Mouse (Mus musculus): ENCODE data around the gene Hbb-bs. TPM values are rescaled to one million over a fixed set of nuclear protein-coding genes. Genes with fewer than 3 reads are reported as not detected.

Hbb-bs gene
- total RNA-seq (2012; rRNA removed) (0.80 TPM in 1 of 2 replicates, not detected in the other), total RNA-seq (2014; rRNA removed) (not detected in 2 replicates), polyA plus RNA-seq (2012; ENCODE audit: insufficient read length, low read depth) (5.5 and 5.7 TPM in 2 replicates)

GRCm38 (mm10) chr7:103827808-103828207, at the start of gene Hbb-bs:
TSS of gene Hbb-bs (minus strand) at chr7:103828096.
- H3K4me2 ChIP-seq (ENCODE audit: insufficient read depth, low read depth, poor library complexity, severe bottlenecking), result no peak within 1 kb of the TSS
- peaks cover 0 to 3% of the 10 kb centered on the region in 2 experiments; a peak in 1 of 4 replicates for H3K4me1 ChIP-seq (ENCODE audit: control insufficient read depth in 1 of 2, insufficient read depth in 2 of 2)
- no peak within 1 kb of the TSS for H3K9ac ChIP-seq (ENCODE audit: insufficient read depth, low read depth)
- DNase-seq (ENCODE audit: extremely low read depth), result no peak
- no peaks in the 10 kb centered on the region for H3K79me2 ChIP-seq (replicated peaks; ENCODE audit: control insufficient read depth, extremely low read depth, insufficient read depth, poor library complexity, severe bottlenecking)
- TF ChIP-seq EP300 (IDR thresholded peaks at IDR 0.05; ENCODE audit: low read length), result no peak
- TF ChIP-seq ZKSCAN1 (IDR thresholded peaks at IDR 0.05; ENCODE audit: borderline replicate concordance, low read depth, low read length), result no peak
- TF ChIP-seq USF1 (IDR thresholded peaks at IDR 0.05; ENCODE audit: low read depth, low read length), result no peak
- TF ChIP-seq TCF12 (IDR thresholded peaks at IDR 0.05; ENCODE audit: low read depth, low read length), result no peak
- TF ChIP-seq PAX5 (IDR thresholded peaks at IDR 0.05; ENCODE audit: low read length), result no peak
- no peak for TF ChIP-seq ELF1 (IDR thresholded peaks at IDR 0.05; ENCODE audit: low read depth, low read length)
- TF ChIP-seq JUND (conservative IDR thresholded peaks at IDR 0.05; ENCODE audit: low read depth, low read length), result no peak
- TF ChIP-seq KAT2A (IDR thresholded peaks at IDR 0.05; ENCODE audit: insufficient replicate concordance, low read length), result no peak
- no peak for TF ChIP-seq SMC3 (IDR thresholded peaks at IDR 0.05; ENCODE audit: low read depth, low read length)
- TF ChIP-seq USF2 (conservative IDR thresholded peaks at IDR 0.05; ENCODE audit: low read depth, low read length), result no peak
- no peak for TF ChIP-seq MAFK (IDR thresholded peaks at IDR 0.05; ENCODE audit: insufficient replicate concordance, low read length)
- no peak for TF ChIP-seq ZMIZ1 (IDR thresholded peaks at IDR 0.05; ENCODE audit: low read depth, low read length)
- no peak for TF ChIP-seq BHLHE40 (IDR thresholded peaks at IDR 0.05; ENCODE audit: low read depth, low read length)
- in situ Hi-C loops (cut with MboI; ENCODE audit: low pct_ligation_motif_present, low pct_unique_long_range_greater_than_20kb, low sequenced_read_pairs) (no loop called here), dilution Hi-C loops (cut with MboI; ENCODE audit: extremely low pct_ligation_motif_present, extremely low pct_unique_long_range_greater_than_20kb, low sequenced_read_pairs) (no loop called here)
- no peak within 1 kb of the TSS for H3K27ac ChIP-seq (ENCODE audit: insufficient read depth, low read depth)
- H3K9me3 ChIP-seq (replicated peaks; ENCODE audit: low read length), result no peaks in the 10 kb centered on the region
- no peaks in the 10 kb centered on the region for H3K36me3 ChIP-seq (replicated peaks in 1 of 2; ENCODE audit: control insufficient read depth in 1 of 2, insufficient read depth in 1 of 2, low read length in 1 of 2)
- H3K27me3 ChIP-seq (replicated peaks), result no peaks in the 10 kb centered on the region
- H3K4me3 ChIP-seq (replicated peaks in 1 of 3; ENCODE audit: low read depth in 2 of 3, low read length in 2 of 3, poor library complexity in 1 of 3), result no peak within 1 kb of the TSS

DNA sequence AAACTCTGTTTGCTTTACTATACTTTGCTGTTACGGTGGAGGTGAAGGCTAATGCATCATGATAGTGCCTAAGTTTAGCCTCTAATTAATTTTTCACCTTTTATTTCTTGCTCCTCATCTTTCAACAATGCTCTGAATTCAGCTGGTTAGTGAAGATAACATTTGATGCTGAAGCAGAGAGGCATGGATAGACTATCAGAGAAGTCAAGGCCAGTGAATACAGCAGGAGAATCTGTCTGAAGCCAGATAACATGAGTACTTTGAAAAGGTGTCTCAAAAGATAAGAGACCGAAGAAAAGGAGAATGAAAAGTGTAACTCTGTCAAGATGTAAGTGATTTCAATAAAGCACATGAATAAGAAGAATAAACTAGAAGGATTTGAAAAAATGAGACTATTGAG, 49.2 kb upstream of the Hbb-bs start:
- H3K27ac ChIP-seq (ENCODE audit: insufficient read depth, low read depth), result no peak overlapping the region
- peaks cover 0 to 2% of the 10 kb centered on the region in 2 experiments; a peak in 1 of 4 replicates for H3K4me1 ChIP-seq (ENCODE audit: control insufficient read depth in 1 of 2, insufficient read depth in 2 of 2)
- H3K79me2 ChIP-seq (replicated peaks; ENCODE audit: control insufficient read depth, extremely low read depth, insufficient read depth, poor library complexity, severe bottlenecking), result no peaks in the 10 kb centered on the region
- dilution Hi-C loops (cut with MboI; ENCODE audit: extremely low pct_ligation_motif_present, extremely low pct_unique_long_range_greater_than_20kb, low sequenced_read_pairs), result no loop called here
- H3K9ac ChIP-seq (ENCODE audit: insufficient read depth, low read depth), result no peak overlapping the region
- DNase-seq (ENCODE audit: extremely low read depth), result no peak
- no peaks in the 10 kb centered on the region for H3K36me3 ChIP-seq (replicated peaks in 1 of 2; ENCODE audit: control insufficient read depth in 1 of 2, insufficient read depth in 1 of 2, low read length in 1 of 2)
- H3K9me3 ChIP-seq (replicated peaks; ENCODE audit: low read length), result no peaks in the 10 kb centered on the region
- no peak for TF ChIP-seq GABPA (IDR thresholded peaks at IDR 0.05; ENCODE audit: insufficient replicate concordance, low read depth, low read length)
- no peak for TF ChIP-seq MAX (IDR thresholded peaks at IDR 0.05; ENCODE audit: low read length)
- no peak for TF ChIP-seq IRF4 (IDR thresholded peaks at IDR 0.05; ENCODE audit: low read depth, low read length)
- TF ChIP-seq CTCF (conservative IDR thresholded peaks at IDR 0.05 in 1 of 2, IDR thresholded peaks at IDR 0.05 in 1 of 2; ENCODE audit: low read depth in 2 of 2, low read length in 2 of 2), result no peak
- TF ChIP-seq RAD21 (IDR thresholded peaks at IDR 0.05; ENCODE audit: low read depth, low read length), result no peak
- TF ChIP-seq ZC3H11A (IDR thresholded peaks at IDR 0.05; ENCODE audit: low read depth, low read length), result no peak
- no peak for TF ChIP-seq SIN3A (IDR thresholded peaks at IDR 0.05; ENCODE audit: low read length)
- TF ChIP-seq EP300 (IDR thresholded peaks at IDR 0.05; ENCODE audit: low read length), result no peak
- no peak for TF ChIP-seq TBP (conservative IDR thresholded peaks at IDR 0.05; ENCODE audit: low read depth, low read length)
- TF ChIP-seq ZNF384 (IDR thresholded peaks at IDR 0.05; ENCODE audit: low read depth, low read length), result no peak
- no peak for TF ChIP-seq USF1 (IDR thresholded peaks at IDR 0.05; ENCODE audit: low read depth, low read length)
- TF ChIP-seq SMC3 (IDR thresholded peaks at IDR 0.05; ENCODE audit: low read depth, low read length), result no peak
- TF ChIP-seq USF2 (conservative IDR thresholded peaks at IDR 0.05; ENCODE audit: low read depth, low read length), result no peak
- no peak for TF ChIP-seq ETS1 (conservative IDR thresholded peaks at IDR 0.05; ENCODE audit: low read depth, low read length)
- TF ChIP-seq MYC (IDR thresholded peaks at IDR 0.05; ENCODE audit: low read depth, low read length), result no peak
- no peak for TF ChIP-seq E2F4 (IDR thresholded peaks at IDR 0.05; ENCODE audit: insufficient replicate concordance, low read depth, low read length)
- TF ChIP-seq MAZ (IDR thresholded peaks at IDR 0.05; ENCODE audit: low read depth, low read length), result no peak
- H3K4me3 ChIP-seq (replicated peaks in 1 of 3; ENCODE audit: low read depth in 2 of 3, low read length in 2 of 3, poor library complexity in 1 of 3), result no peak overlapping the region
- no peak overlapping the region for H3K4me2 ChIP-seq (ENCODE audit: insufficient read depth, low read depth, poor library complexity, severe bottlenecking)
- in situ Hi-C loops (cut with MboI; ENCODE audit: low pct_ligation_motif_present, low pct_unique_long_range_greater_than_20kb, low sequenced_read_pairs), result no loop called here
- H3K27me3 ChIP-seq (replicated peaks), result no peaks in the 10 kb centered on the region
